Comparison of ENCODE assay signal across 25 mouse cellular contexts in the genomic region with DNA sequence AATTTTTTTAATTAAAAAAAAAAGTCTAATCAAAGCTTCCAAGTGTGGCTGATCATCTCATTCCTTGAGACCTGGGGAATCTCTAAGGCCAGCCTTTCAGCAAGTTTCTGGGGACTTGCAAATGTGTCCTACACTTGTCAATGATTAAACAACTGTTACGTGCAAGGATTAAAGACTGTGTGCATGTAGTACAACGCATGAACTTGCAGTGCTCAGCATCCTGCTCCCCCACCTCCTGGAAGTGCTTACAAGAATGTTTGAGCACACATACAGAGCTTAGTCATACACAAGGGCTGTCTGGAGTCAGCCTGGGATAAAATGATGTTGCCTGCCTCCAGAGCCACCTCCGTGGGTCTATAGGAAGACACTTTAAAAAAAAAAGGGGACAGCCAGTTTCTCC. TPM values are rescaled to one million over a fixed set of nuclear protein-coding genes. Genes with fewer than 3 reads are reported as not detected.
DNase-seq lines count a peak whose midpoint lies in the region; ATAC-seq and TF ChIP-seq lines count a peak whose summit lies in the region.
"Had no signal": no experiment of that assay in that cellular context is flagged by ENCODE, and none has a peak within 500 bp of the region (broad histone marks: within the 10 kb centered on the region; RNA-seq: fewer than 3 reads in every experiment).

No protein-coding gene starts in this region.

- no peak for TF ChIP-seq POLR2A in liver, adult 2 months (IDR thresholded peaks at IDR 0.05; ENCODE audit: extremely low read depth, insufficient read depth, low read length)

- TF ChIP-seq EP300 in liver, postnatal 0 days (IDR thresholded peaks at IDR 0.05; ENCODE audit: low read depth): no peak

- H3K4me1 ChIP-seq in liver, adult 2 months (ENCODE audit: control insufficient read depth, insufficient read depth, low read length): peaks cover 20% of the 10 kb centered on the region
- H3K4me1 ChIP-seq in liver, postnatal 0 days (ENCODE audit: insufficient read depth): peaks cover 12% of the 10 kb centered on the region
- no peaks in the 10 kb centered on the region for H3K4me1 ChIP-seq in intestine, embryonic 14.5 days (replicated peaks; ENCODE audit: control insufficient read depth, insufficient read depth, low read length)
- H3K4me1 ChIP-seq: limb, embryonic 12.5 days; neural tube, embryonic 13.5 days had no signal

- H3K27ac ChIP-seq in liver, adult 2 months (replicated peaks; ENCODE audit: insufficient read depth, low read depth, low read length): peak overlapping the region; percentile 25; the same call in 1 of the 2 replicates
- no peak overlapping the region for H3K27ac ChIP-seq in liver, postnatal 0 days (ENCODE audit: low read depth)
- H3K27ac ChIP-seq in intestine, embryonic 14.5 days (ENCODE audit: low read depth): no peak overlapping the region
- H3K27ac ChIP-seq: forebrain, embryonic 13.5 days; heart, embryonic 15.5 days; limb, embryonic 12.5 days; macrophage; midbrain, embryonic 10.5 days; neural tube, embryonic 13.5 days had no signal

- H3K27me3 ChIP-seq in liver, adult 2 months (ENCODE audit: control insufficient read depth, insufficient read depth, low read length): no peaks in the 10 kb centered on the region
- H3K27me3 ChIP-seq in liver, postnatal 0 days (ENCODE audit: insufficient read depth, low read length): no peaks in the 10 kb centered on the region
- H3K27me3 ChIP-seq in intestine, embryonic 14.5 days (replicated peaks; ENCODE audit: control insufficient read depth, insufficient read depth, low read length): no peaks in the 10 kb centered on the region
- H3K27me3 ChIP-seq: forebrain, embryonic 13.5 days; heart, embryonic 15.5 days; limb, embryonic 12.5 days; neural tube, embryonic 13.5 days had no signal

- TF ChIP-seq CTCF in liver, adult 2 months (IDR thresholded peaks at IDR 0.05; ENCODE audit: low read depth, low read length): no peak
- no peak for TF ChIP-seq CTCF in liver, postnatal 0 days (IDR thresholded peaks at IDR 0.05; ENCODE audit: low read depth)

- H3K79me2 ChIP-seq in liver, adult 2 months (ENCODE audit: control insufficient read depth, insufficient read depth, low read length): no peaks in the 10 kb centered on the region

- no peak overlapping the region for H3K9ac ChIP-seq in liver, adult 2 months (ENCODE audit: low read depth, low read length)
- H3K9ac ChIP-seq in liver, postnatal 0 days (replicated peaks): no peak overlapping the region
- H3K9ac ChIP-seq in intestine, embryonic 14.5 days (ENCODE audit: low read length): no peak overlapping the region
- H3K9ac ChIP-seq: forebrain, embryonic 13.5 days; heart, embryonic 15.5 days; limb, embryonic 12.5 days; neural tube, embryonic 13.5 days had no signal

- no peaks in the 10 kb centered on the region for H3K9me3 ChIP-seq in liver, postnatal 0 days (ENCODE audit: low read length)
- H3K9me3 ChIP-seq in intestine, embryonic 14.5 days (ENCODE audit: control insufficient read depth, low read length): no peaks in the 10 kb centered on the region
- H3K9me3 ChIP-seq: forebrain, embryonic 13.5 days; heart, embryonic 15.5 days; limb, embryonic 12.5 days; midbrain, embryonic 10.5 days; neural tube, embryonic 13.5 days had no signal

- H3K4me2 ChIP-seq in liver, postnatal 0 days (ENCODE audit: low read depth, low read length): no peak overlapping the region
- H3K4me2 ChIP-seq in intestine, embryonic 14.5 days (ENCODE audit: low read length): no peak overlapping the region
- H3K4me2 ChIP-seq: forebrain, embryonic 13.5 days; heart, embryonic 15.5 days; limb, embryonic 12.5 days; neural tube, embryonic 13.5 days had no signal

- WGBS in liver, adult 2 months: 30% methylated on average over 3 of the region's 3 CpGs
- WGBS in liver, postnatal 0 days (ENCODE audit: insufficient replicate concordance): 69% methylated on average over 3 of the region's 3 CpGs
- 74% methylated on average over 3 of the region's 3 CpGs for WGBS in intestine, embryonic 14.5 days

- peak; percentile 66 for DNase-seq in liver, adult 2 months (ENCODE audit: extremely low read depth, low read depth, low spot score)
- DNase-seq in liver, postnatal 0 days: no peak
- DNase-seq in intestine, embryonic 14.5 days (ENCODE audit: low spot score): no peak
- peak; percentile 50 to 67 for DNase-seq in kidney, adult 8-10 months
- peak; percentile 62 for DNase-seq in kidney, postnatal 14 days
- DNase-seq in cerebellum, postnatal 25 days: no peak
- no peak for DNase-seq in natural killer cell, adult 2 months (ENCODE audit: low spot score in 2 of 2)
- no peak for DNase-seq in cerebellum, adult 8-10 months
- DNase-seq: adrenal gland, postnatal 36 days; cerebellum, adult 2 months; gastrocnemius, postnatal 10 days; heart, adult 18-20 months; heart, postnatal 4 days; layer of hippocampus, adult 9-11 months; lung, adult 18-20 months; right cerebral cortex, adult 18-20 months; thymus, postnatal 25 days had no signal

- H3K4me3 ChIP-seq in liver, adult 2 months (ENCODE audit: insufficient read depth, low read depth, low read length): no peak overlapping the region
- H3K4me3 ChIP-seq in liver, postnatal 0 days (ENCODE audit: low read depth, low read length): no peak overlapping the region
- H3K4me3 ChIP-seq in intestine, embryonic 14.5 days (ENCODE audit: low read depth, low read length): no peak overlapping the region
- H3K4me3 ChIP-seq: forebrain, embryonic 13.5 days; heart, embryonic 15.5 days; limb, embryonic 12.5 days; midbrain, embryonic 10.5 days; neural tube, embryonic 13.5 days had no signal

- H3K36me3 ChIP-seq in liver, adult 2 months (ENCODE audit: control insufficient read depth, insufficient read depth, low read length): no peaks in the 10 kb centered on the region
- no peaks in the 10 kb centered on the region for H3K36me3 ChIP-seq in liver, postnatal 0 days (replicated peaks; ENCODE audit: insufficient read depth, low read length)
- no peaks in the 10 kb centered on the region for H3K36me3 ChIP-seq in intestine, embryonic 14.5 days (ENCODE audit: control insufficient read depth, insufficient read depth, low read length)
- H3K36me3 ChIP-seq: heart, embryonic 15.5 days; neural tube, embryonic 13.5 days had no signal

- ATAC-seq in liver, postnatal 0 days: no peak
- 0 out of 2 replicates have a peak, but pooled peaks have one; percentile 20 for ATAC-seq in intestine, embryonic 14.5 days (replicated peaks; ENCODE audit: low FRiP score, low TSS enrichment, low read depth)
- ATAC-seq: CD4-positive, CD25-positive, alpha-beta regulatory T cell, adult 4 months; forebrain, embryonic 13.5 days; hindbrain, embryonic 16.5 days had no signal

RNA-seq across cellular contexts. Expression of a gene that starts 0.9 kb away (rescaled TPM):
- total RNA-seq in liver, adult 2 months (2014; rRNA removed): 50.2 and 111 TPM in 2 replicates
- 16.3 and 20.0 TPM in 2 replicates for polyA plus RNA-seq in liver, adult 2 months (2012; rRNA removed)
- 7.8 and 8.9 TPM in 2 replicates for polyA plus RNA-seq in liver, postnatal 0 days (2015; fragmentation: Nextera tagmentation; extraction: Ambion mirVana)
- 1.6 and 2.2 TPM in 2 replicates for polyA plus RNA-seq in intestine, embryonic 14.5 days (2014; fragmentation: Nextera tagmentation; extraction: Ambion mirVana)
- total RNA-seq: heart, adult 18-20 months had no signal
- polyA plus RNA-seq: macrophage had no signal

Comparison
In these comparisons a context has a peak if more than half of its experiments do, and no peak if none do; other contexts are left out.
1. DNase-seq: peak in liver, adult 2 months (single experiment), kidney, adult 8-10 months (2 of 2) and kidney, postnatal 14 days (single experiment); none in liver, postnatal 0 days (single experiment), intestine, embryonic 14.5 days (single experiment), cerebellum, postnatal 25 days (0 of 2), natural killer cell, adult 2 months (0 of 2) and cerebellum, adult 8-10 months (single experiment).